Mouse (Mus musculus): ENCODE data around the gene Chchd6.

DNA sequence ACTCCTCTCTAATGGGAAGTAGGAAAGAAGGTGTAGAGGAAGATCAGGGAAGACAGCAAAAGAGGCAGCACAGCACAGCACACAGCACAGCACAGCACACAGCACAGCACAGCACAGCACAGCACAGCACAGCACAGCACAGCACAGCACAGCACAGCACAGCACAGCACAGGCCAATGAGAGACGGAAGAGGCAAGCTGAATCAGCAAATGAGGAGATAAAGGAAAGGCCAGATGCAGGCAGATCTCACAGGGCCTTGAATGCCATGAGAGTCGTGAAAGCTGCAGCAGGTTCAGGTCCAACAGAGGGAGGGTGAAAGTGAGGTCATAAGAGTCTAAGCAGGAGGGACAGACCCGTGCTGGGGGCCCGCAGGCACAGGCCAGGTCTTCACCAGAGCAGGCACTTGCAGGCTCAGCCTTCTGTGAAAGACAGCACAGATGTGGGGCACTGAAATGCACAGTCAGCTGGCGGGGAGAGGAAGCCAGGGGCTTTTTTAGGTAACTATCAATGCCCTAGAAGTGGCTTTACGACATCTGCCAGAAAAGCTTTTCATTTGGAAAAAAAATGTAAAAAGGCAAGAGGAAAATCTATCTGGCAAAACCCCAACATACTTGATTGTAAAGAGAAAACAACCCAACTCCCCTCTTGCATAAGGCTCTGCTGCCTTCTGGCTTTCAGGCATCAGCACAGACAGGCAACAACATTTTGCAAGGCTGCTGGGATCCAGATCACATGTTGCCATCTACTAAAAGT, 96.5 kb downstream of the Chchd6 start:
- no peak for TF ChIP-seq CTCF (IDR thresholded peaks at IDR 0.05; ENCODE audit: extremely low read depth, insufficient read depth, insufficient read length, insufficient replicate concordance)
- no peak for TF ChIP-seq POLR2A (IDR thresholded peaks at IDR 0.05; ENCODE audit: low read depth, low read length)
